Mouse (Mus musculus) embryonic facial prominence, embryonic 15.5 days (tissue): ENCODE data around the gene Chd9. TPM values are rescaled to one million over a fixed set of nuclear protein-coding genes. Genes with fewer than 3 reads are reported as not detected.

Source experiments
- ATAC-seq: fragments of 200-750 bp; cut with Nextera tagmentation; 2 replicates; pipeline ENCODE4 v1.8.0; 2017; ENCODE audit warnings: low read depth, moderate TSS enrichment; ENCODE audit not compliant: insufficient number of reproducible peaks, low FRiP score, low TSS enrichment
- H3K27ac ChIP-seq: fragments of 300-500 bp; sonication (generic); replicated peaks from 2 replicates; pipeline ENCODE4 v1.5.1; 2015; ENCODE audit warnings: mild to moderate bottlenecking, inconsistent platforms
- H3K27me3 ChIP-seq: fragments of 300-500 bp; sonication (generic); 2 replicates; pipeline ENCODE4 v1.6.1; 2015; ENCODE audit warnings: inconsistent platforms
- H3K36me3 ChIP-seq: fragments of 300-500 bp; sonication (generic); 2 replicates; pipeline ENCODE4 v1.6.1; 2015; ENCODE audit warnings: mild to moderate bottlenecking, inconsistent platforms
- H3K4me1 ChIP-seq: fragments of 300-500 bp; sonication (generic); 2 replicates; pipeline ENCODE4 v1.6.1; 2015; ENCODE audit warnings: inconsistent platforms
- H3K4me2 ChIP-seq: fragments of 300-500 bp; sonication (generic); replicated peaks from 2 replicates; pipeline ENCODE4 v1.6.1; 2015; ENCODE audit warnings: mild to moderate bottlenecking, inconsistent platforms
- H3K4me3 ChIP-seq: fragments of 300-500 bp; sonication (generic); replicated peaks from 2 replicates; pipeline ENCODE4 v1.5.1; 2015; ENCODE audit warnings: mild to moderate bottlenecking, inconsistent platforms
- H3K9ac ChIP-seq: fragments of 300-500 bp; sonication (generic); 2 replicates; pipeline ENCODE4 v1.6.1; 2015; ENCODE audit warnings: inconsistent platforms
- H3K9me3 ChIP-seq: fragments of 300-500 bp; sonication (generic); replicated peaks from 2 replicates; pipeline ENCODE4 v1.6.1; 2016; ENCODE audit warnings: inconsistent platforms
- WGBS: fragments of 180-500 bp; shearing (Covaris S2); methylation state at CpG from one replicate; pipeline ENCODE4 v1.1.7; 2015; 5-methylcytosine and 5-hydroxymethylcytosine counted together
- polyA plus RNA-seq: library from polyadenylated mRNA; unstranded; fragments of >200 nt; fragmentation: Nextera tagmentation; extraction: Ambion mirVana; gene quantifications from 2 replicates; pipeline ENCODE4 v1.2.1, GENCODE M21; 2015

Gene Chd9
- polyA plus RNA-seq, 1 experiment from 2014 or later, result 139 TPM

DNA sequence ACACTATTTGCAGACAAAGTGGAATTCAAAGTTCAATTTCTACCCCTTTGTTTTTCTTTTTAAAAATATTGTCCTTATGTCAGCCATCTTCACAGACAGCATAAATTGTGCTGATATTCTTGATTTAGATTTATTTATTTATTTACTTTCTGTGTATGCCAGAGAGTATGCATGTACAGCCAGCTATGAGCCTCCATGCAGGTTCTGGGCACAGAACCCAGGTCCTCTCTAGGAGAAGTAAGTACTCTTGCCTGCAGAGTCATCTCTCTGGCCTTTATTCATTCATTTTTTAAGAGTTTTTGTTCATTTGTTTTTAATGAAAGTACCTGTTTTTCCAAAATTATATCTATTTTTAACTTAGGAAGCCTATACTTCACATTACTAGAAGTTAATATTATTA is 129.6 kb downstream of the Chd9 start:
- H3K9ac ChIP-seq, result no peak overlapping the region
- H3K27me3 ChIP-seq, result no peaks in the 10 kb centered on the region
- H3K9me3 ChIP-seq, result no peaks in the 10 kb centered on the region
- H3K4me3 ChIP-seq, result no peak overlapping the region
- peaks cover 29% of the 10 kb centered on the region for H3K4me1 ChIP-seq
- no peak for ATAC-seq
- H3K27ac ChIP-seq, result no peak overlapping the region
- H3K4me2 ChIP-seq, result no peak overlapping the region
- 0 out of 2 replicates have a peak, but pooled peaks cover 2% of the 10 kb centered on the region for H3K36me3 ChIP-seq

DNA sequence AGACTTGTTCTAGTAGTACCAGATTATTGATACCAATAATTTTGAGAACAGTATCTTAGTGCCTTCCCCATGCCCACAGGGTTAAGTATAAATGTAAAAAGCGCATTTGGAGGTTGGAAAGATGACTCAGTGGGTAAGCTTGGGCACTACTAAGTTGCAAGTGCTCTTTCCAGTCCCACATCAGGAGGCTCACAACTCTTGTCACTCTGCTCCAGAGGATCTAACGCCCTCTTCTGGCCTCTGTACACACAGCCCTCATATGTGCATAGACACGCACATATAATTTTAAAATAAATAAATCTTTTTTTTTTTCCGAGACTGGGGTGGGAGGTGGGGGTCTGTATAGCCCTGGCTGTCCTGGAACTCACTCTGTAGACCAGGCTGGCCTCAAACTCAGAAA is 131.6 kb downstream of the Chd9 start:
- Histone ChIP-seq H3K9me3 (no peaks in the 10 kb centered on the region), H3K4me1 (peaks cover 29% of the 10 kb centered on the region), H3K9ac (no peak overlapping the region), H3K4me3 (no peak overlapping the region), H3K27me3 (no peaks in the 10 kb centered on the region), H3K27ac (no peak overlapping the region), H3K4me2 (no peak overlapping the region), H3K36me3 (0 out of 2 replicates have a peak, but pooled peaks cover 2% of the 10 kb centered on the region)
- ATAC-seq, result no peak
- 90% methylated on average over 4 of the region's 4 CpGs for WGBS

DNA sequence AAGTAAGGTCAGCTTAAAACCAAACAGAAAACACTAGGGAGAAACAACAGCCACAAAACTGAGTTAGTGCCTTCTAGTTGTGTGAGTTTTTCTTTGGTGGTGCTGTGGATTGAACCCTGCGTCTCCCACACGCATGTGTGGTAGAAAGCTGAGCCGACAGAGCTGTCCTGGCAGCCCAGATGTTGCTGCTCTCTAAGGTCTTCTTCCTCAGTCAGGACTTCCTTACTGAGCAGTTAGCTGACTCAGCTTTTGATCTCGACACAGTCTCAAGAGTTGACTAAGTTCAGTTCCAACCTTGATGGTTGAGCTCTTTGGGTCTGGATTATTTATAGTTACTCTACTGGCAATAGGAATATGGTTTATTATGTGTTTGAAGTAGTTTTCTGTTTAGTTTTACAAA is 133.5 kb downstream of the Chd9 start:
- Histone ChIP-seq H3K4me3 (no peak overlapping the region), H3K4me1 (peaks cover 23% of the 10 kb centered on the region), H3K27ac (no peak overlapping the region), H3K27me3 (no peaks in the 10 kb centered on the region), H3K4me2 (no peak overlapping the region), H3K36me3 (0 out of 2 replicates have a peak, but pooled peaks cover 2% of the 10 kb centered on the region), H3K9ac (no peak overlapping the region), H3K9me3 (no peaks in the 10 kb centered on the region)
- no peak for ATAC-seq
- WGBS, result 53% methylated on average over 4 of the region's 4 CpGs

DNA sequence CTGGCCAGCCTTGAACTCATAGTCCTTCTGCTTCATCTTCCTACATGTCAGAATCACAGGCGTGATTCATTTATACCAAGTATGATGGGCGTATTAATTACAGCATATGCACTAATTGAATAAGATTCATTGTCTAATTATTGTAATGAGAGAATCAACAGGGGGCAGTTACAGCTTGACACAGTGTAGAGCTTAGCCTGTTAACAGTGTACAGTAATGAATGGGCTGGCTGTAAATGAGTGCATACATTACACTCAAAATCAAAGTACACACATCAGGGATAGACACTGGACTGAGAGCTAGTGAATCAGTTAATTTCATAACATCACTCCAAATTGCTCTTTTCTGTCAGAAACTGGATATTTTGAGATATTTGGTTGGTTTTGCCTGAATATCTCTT is 135.9 kb downstream of the Chd9 start:
- 85% methylated on average over 2 of the region's 2 CpGs for WGBS
- no peaks in the 10 kb centered on the region for H3K9me3 ChIP-seq

DNA sequence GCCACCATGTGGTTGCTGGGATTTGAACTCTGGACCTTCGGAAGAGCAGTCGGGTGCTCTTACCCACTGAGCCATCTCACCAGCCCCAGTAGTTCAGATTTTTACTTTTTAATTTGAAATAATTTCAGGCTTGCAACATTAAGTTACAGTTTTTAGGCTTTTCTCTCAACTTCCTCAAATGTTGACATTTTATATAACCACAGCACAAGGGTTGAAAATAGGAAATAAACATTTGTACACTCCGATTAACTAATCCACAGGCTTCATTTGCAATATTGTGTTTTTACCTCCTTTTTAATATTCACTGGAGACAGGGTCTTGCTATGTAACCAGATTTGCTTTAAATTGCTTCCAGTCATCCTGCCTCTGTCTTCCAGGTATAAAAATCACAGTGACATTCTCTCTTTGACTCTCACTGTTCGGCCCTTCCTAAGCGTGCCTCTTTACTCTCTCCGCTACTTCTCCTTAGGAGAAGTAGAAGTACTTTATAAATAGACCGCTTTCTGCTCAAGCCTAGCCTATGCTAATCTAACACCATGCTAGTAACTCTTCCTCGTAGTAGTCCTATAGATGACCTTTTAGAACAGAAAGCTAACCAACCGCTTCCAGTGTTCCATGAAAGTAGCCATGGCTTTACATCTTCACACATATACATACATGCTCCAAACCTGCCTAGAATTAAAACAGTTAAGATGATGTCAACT is 137.5 kb downstream of the Chd9 start:
- Histone ChIP-seq H3K36me3 (0 out of 2 replicates have a peak, but pooled peaks cover 6% of the 10 kb centered on the region), H3K9ac (no peak overlapping the region), H3K27ac (no peak overlapping the region), H3K4me2 (no peak overlapping the region), H3K9me3 (no peaks in the 10 kb centered on the region), H3K4me3 (no peak overlapping the region), H3K4me1 (peaks cover 7% of the 10 kb centered on the region), H3K27me3 (no peaks in the 10 kb centered on the region)
- 90% methylated on average over 9 of the region's 9 CpGs for WGBS
- ATAC-seq, result no peak

More for the DNA sequence above, 135.9 kb downstream of the Chd9 start:
- no peaks in the 10 kb centered on the region for H3K27me3 ChIP-seq
- H3K4me2 ChIP-seq, result no peak overlapping the region
- no peak overlapping the region for H3K27ac ChIP-seq
- no peak overlapping the region for H3K9ac ChIP-seq
- no peak overlapping the region for H3K4me3 ChIP-seq
- H3K36me3 ChIP-seq, result 0 out of 2 replicates have a peak, but pooled peaks cover 6% of the 10 kb centered on the region
- no peak for ATAC-seq
- peaks cover 15% of the 10 kb centered on the region for H3K4me1 ChIP-seq

DNA sequence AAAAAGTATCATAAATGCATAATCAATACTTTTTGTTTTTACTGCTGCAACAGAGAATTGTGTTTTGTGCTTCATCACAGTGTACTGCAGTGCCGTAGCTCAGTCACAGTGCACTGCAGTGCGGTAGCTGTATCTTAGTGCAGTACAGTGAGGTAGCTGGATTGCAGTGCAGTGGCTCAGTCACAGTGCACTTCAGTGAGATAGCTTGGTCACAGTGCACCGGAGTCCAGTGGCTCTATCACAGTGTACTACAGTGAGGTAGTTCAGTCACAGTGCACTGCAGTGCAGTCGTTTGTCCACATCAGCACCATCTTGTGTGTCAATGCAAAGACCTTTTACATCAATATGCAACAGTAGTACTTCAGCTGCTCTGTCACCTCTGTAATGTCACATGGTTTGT is 140.2 kb downstream of the Chd9 start:
- 96% methylated on average over 4 of the region's 4 CpGs for WGBS
- H3K27me3 ChIP-seq, result no peaks in the 10 kb centered on the region
- H3K36me3 ChIP-seq, result 0 out of 2 replicates have a peak, but pooled peaks cover 4% of the 10 kb centered on the region
- no peak overlapping the region for H3K9ac ChIP-seq
- no peak for ATAC-seq
- H3K4me3 ChIP-seq, result no peak overlapping the region
- H3K4me2 ChIP-seq, result no peak overlapping the region
- no peaks in the 10 kb centered on the region for H3K4me1 ChIP-seq
- H3K27ac ChIP-seq, result no peak overlapping the region
- no peaks in the 10 kb centered on the region for H3K9me3 ChIP-seq

DNA sequence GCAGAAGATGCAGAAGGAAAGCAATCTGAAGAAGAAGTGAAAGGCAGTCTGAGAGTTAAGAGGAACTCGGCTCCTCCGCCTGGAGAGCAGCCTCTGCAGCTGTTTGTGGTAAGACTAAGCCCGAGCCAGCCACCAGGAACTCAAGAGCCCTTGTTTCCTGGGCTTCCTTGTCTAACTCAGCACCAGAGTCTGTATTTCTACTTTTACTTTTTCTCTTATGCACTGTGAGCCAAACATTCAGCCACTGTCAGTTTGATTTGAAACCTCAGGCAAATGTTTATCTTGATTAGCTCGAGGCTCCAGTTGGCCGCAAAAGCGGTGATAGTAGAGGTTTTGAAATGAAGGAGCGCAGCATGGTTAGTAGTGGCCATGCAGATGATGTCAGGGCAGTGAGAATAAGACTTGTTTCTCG is 148.8 kb downstream of the Chd9 start:
- H3K27ac ChIP-seq, result no peak overlapping the region
- ATAC-seq, result no peak
- peaks cover 31% of the 10 kb centered on the region for H3K36me3 ChIP-seq
- 71% methylated on average over 8 of the region's 8 CpGs for WGBS
- no peak overlapping the region for H3K9ac ChIP-seq
- H3K4me3 ChIP-seq, result no peak overlapping the region
- no peak overlapping the region for H3K4me2 ChIP-seq
- H3K4me1 ChIP-seq, result no peaks in the 10 kb centered on the region
- H3K27me3 ChIP-seq, result no peaks in the 10 kb centered on the region
- H3K9me3 ChIP-seq, result no peaks in the 10 kb centered on the region

DNA sequence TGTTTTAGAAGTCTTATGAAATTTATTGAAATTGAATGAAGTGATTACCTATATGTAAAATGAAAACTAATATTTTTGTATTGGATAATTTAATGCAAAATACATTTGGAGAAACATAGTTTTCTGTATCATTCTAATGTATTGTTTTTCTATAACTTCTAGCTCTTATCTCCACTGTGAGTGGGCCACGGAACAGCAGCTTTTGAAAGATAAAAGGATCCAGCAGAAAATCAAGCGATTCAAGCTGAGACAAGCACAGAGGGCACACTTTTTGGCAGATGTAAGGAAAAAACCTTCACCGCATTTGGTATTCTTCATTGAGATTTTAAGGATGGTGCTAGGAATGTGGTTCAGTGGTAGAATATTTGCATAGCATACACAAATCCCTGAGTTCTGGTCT is 150.6 kb downstream of the Chd9 start:
- ATAC-seq, result no peak
- Histone ChIP-seq H3K4me3 (no peak overlapping the region), H3K4me1 (no peaks in the 10 kb centered on the region), H3K4me2 (no peak overlapping the region), H3K36me3 (peaks cover 44% of the 10 kb centered on the region), H3K9ac (no peak overlapping the region), H3K27ac (no peak overlapping the region), H3K27me3 (no peaks in the 10 kb centered on the region), H3K9me3 (no peaks in the 10 kb centered on the region)
- 87% methylated on average over 3 of the region's 3 CpGs for WGBS

DNA sequence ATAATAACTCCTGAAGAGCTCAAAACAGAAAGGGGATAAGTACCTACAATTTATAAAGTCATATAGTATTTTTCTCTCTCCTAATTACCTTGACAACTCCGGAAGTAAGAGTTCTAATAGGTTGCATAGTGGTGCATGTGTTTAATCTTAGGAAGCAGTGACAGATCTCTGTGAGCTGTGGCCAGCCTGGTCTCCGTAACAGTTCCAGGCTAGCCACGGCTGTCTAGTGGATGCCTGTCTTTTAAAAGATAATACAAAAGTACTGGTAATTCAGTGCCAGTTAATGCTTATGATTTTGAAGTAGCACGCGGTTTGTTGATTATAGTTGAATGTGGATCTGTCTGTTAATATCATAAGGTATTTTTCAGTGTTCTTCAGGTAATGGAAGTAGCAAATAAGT is 151.1 kb downstream of the Chd9 start:
- H3K9me3 ChIP-seq, result no peaks in the 10 kb centered on the region
- peaks cover 49% of the 10 kb centered on the region for H3K36me3 ChIP-seq
- H3K4me1 ChIP-seq, result no peaks in the 10 kb centered on the region
- H3K27me3 ChIP-seq, result no peaks in the 10 kb centered on the region
- WGBS, result 92% methylated on average over 5 of the region's 5 CpGs
- no peak overlapping the region for H3K4me3 ChIP-seq
- no peak overlapping the region for H3K4me2 ChIP-seq
- H3K9ac ChIP-seq, result no peak overlapping the region
- no peak overlapping the region for H3K27ac ChIP-seq
- ATAC-seq, result no peak

DNA sequence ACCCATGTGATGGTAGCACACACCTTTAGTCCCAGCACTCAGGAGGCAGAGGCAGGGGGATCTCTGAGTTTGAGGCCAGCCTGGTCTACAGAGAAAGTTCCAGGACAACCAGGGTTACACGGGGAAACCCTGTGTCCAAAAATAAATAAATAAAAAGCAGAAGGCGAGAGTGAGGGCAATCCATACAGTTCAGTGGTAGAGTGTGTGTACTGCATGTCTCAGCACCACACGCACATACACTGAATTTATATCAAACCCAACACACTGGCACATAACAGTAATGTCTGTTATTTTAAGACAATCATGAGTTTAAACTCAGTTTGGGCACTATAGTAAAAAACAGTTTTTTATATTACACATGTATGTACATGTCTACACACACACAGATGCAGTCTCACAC is 153.9 kb downstream of the Chd9 start:
- Histone ChIP-seq H3K9me3 (no peaks in the 10 kb centered on the region), H3K9ac (no peak overlapping the region), H3K4me1 (no peaks in the 10 kb centered on the region), H3K27ac (no peak overlapping the region), H3K36me3 (peaks cover 49% of the 10 kb centered on the region), H3K4me2 (no peak overlapping the region), H3K4me3 (no peak overlapping the region), H3K27me3 (no peaks in the 10 kb centered on the region)
- no peak for ATAC-seq
- WGBS, result 82% methylated on average over 3 of the region's 3 CpGs

DNA sequence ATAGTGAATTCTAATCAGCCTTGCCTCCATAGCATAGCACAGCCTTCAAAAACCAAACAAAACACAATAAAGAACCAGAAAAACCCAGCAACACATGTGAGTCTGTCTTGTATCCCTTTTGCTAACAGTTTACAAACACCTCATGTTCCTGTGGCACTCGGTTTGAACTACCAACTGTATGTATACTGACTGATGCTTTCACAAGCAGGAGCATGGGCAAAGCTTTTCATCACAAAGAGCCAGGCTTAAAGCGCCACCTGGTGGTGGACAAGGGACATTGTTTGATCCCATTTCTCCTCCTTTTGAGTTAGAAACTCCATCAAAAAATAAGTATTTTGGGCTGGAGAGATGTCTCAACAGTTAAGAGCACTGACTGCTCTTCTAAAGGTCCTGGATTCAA is 191.6 kb downstream of the Chd9 start:
- Histone ChIP-seq H3K9me3 (no peaks in the 10 kb centered on the region), H3K4me3 (no peak overlapping the region), H3K27ac (no peak overlapping the region), H3K4me1 (no peaks in the 10 kb centered on the region), H3K9ac (no peak overlapping the region), H3K4me2 (no peak overlapping the region), H3K36me3 (peaks cover 72% of the 10 kb centered on the region), H3K27me3 (no peaks in the 10 kb centered on the region)
- ATAC-seq, result no peak
- 8% methylated on average over 2 of the region's 2 CpGs for WGBS

DNA sequence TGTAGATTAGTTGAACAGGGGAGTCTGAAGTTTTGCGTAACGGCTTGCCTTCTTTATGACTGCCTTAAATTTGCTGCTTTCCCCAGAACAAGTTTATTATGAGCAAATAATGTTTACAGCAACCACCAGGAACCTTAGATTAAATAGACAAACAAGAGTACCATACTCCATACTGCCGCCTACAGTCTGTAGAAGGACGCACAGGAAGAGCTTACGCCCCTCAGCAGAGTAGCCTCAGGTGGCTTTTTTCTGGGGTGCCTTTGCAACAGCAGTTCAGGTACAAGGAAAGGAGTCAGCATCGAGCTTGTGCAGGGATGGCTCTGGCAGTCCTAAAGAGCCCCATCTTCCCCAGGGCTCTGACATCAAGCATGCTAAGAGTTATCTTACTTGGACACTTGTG is 206.3 kb downstream of the Chd9 start:
- Histone ChIP-seq H3K36me3 (peaks cover 79% of the 10 kb centered on the region), H3K27ac (no peak overlapping the region), H3K4me1 (no peaks in the 10 kb centered on the region), H3K9me3 (no peaks in the 10 kb centered on the region), H3K4me3 (no peak overlapping the region), H3K4me2 (no peak overlapping the region), H3K9ac (no peak overlapping the region), H3K27me3 (no peaks in the 10 kb centered on the region)
- WGBS, result 87% methylated on average over 6 of the region's 6 CpGs
- ATAC-seq, result no peak
